Mouse (Mus musculus) hematopoietic stem cell, adult 5-6 weeks (primary cell): ENCODE measurements at regions not wholly inside any gene's neighbourhood (a gene's known extent, or its start where the extent isn't known, plus 50 kb on each side); places are given as distances from the start of the nearest gene placed in this dataset.
"Not testable (repeated sequence)": the region's sequence is repeated elsewhere in the genome, so short reads cannot be mapped to it uniquely, and the experiment has no call there.

ENCODE experiments used
- ATAC-seq, 2 experiments: fragments of 125-278 bp in 1 of 2; replicated peaks in 1 of 2; 2 replicates each; pipeline ENCODE4 v1.8.0; 2016 to 2017; ENCODE audit warnings: inconsistent platforms in 2 of 2, mild to moderate bottlenecking in 2 of 2, moderate number of reproducible peaks in 2 of 2, low read depth in 1 of 2, moderate TSS enrichment in 1 of 2; ENCODE audit not compliant: low FRiP score in 2 of 2, poor library complexity in 2 of 2, severe bottlenecking in 2 of 2, insufficient read depth in 1 of 2, low TSS enrichment in 1 of 2

GRCm38 (mm10) chr1:112486046-112486445, 621.3 kb upstream of the Dsel start:
- not testable (repeated sequence) for ATAC-seq

- peak; percentile 55 to 72; a peak in 3 of 4 replicates for ATAC-seq
Observed at GRCm38 (mm10) chr1:112456047-112456446, 591.3 kb upstream of the Dsel start.

- ATAC-seq = no peak; a peak in 1 of 4 replicates
Observed at GRCm38 (mm10) chr1:112452390-112452789, 587.7 kb upstream of the Dsel start.

- peak; percentile 77 to 83; a peak in 3 of 4 replicates for ATAC-seq
Observed at GRCm38 (mm10) chr1:112451622-112452021, 586.9 kb upstream of the Dsel start.

- ATAC-seq = no peak
Observed at GRCm38 (mm10) chr1:112439109-112439508, 574.4 kb upstream of the Dsel start.

GRCm38 (mm10) chr1:112416350-112417083, 551.8 kb upstream of the Dsel start:
- no peak for ATAC-seq

- peak; percentile 27 to 45; a peak in 2 of 4 replicates for ATAC-seq
Observed at GRCm38 (mm10) chr1:112388807-112389206, 524.1 kb upstream of the Dsel start.

GRCm38 (mm10) chr1:112384015-112384414, 519.3 kb upstream of the Dsel start:
- ATAC-seq = no peak

GRCm38 (mm10) chr1:112379651-112380264, 515.0 kb upstream of the Dsel start:
- ATAC-seq = peak; percentile 56 to 64; a peak in 3 of 4 replicates

- ATAC-seq = no peak; a peak in 1 of 4 replicates
Observed at GRCm38 (mm10) chr1:112378660-112379059, 513.9 kb upstream of the Dsel start.

- no peak for ATAC-seq
Observed at GRCm38 (mm10) chr1:112355816-112356215, 491.1 kb upstream of the Dsel start.
